Mouse (Mus musculus) small intestine, adult 2 months (tissue): ENCODE results near the gene Limd1.

Experiments
- CTCF ChIP-seq: fragments of 200-500 bp; IDR thresholded peaks from 2 replicates; pipeline ENCODE4 v1.5.1; 2012; ENCODE audit warnings: low read depth, mild to moderate bottlenecking, control low read depth, inconsistent platforms, low read length, moderate library complexity, mixed read lengths; ENCODE audit not compliant: insufficient replicate concordance, insufficient read length; ENCODE audit errors: extremely low read depth
- POLR2A ChIP-seq: fragments of 200-500 bp; IDR thresholded peaks from 2 replicates; pipeline ENCODE4 v1.6.1; 2012; ENCODE audit warnings: low read depth, mild to moderate bottlenecking, control low read depth, inconsistent platforms, low read length, moderate library complexity

GRCm38 (mm10) chr9:123456634-123457602, 21.6 kb upstream of the Limd1 start:
- TF ChIP-seq CTCF = 0 out of 2 replicates have a peak, but pooled peaks have one; percentile 5
- no peak for TF ChIP-seq POLR2A
